8 mouse cellular contexts compared by ENCODE assay signal in genomic region chr6:29347665-29348370, GRCm38 (mm10). TPM values are rescaled to one million over a fixed set of nuclear protein-coding genes. Genes with fewer than 3 reads are reported as not detected.
DNase-seq lines count a peak whose midpoint lies in the region; ATAC-seq and TF ChIP-seq lines count a peak whose summit lies in the region.

TSS of gene Calu (plus strand) at chr6:29348069.

- peak within 1 kb of the TSS; percentile 97 for H3K9ac ChIP-seq in embryonic facial prominence, embryonic 13.5 days
- H3K9ac ChIP-seq in limb, embryonic 12.5 days (replicated peaks), result peak within 1 kb of the TSS; percentile 85
- peak within 1 kb of the TSS; percentile 80 for H3K9ac ChIP-seq in midbrain, embryonic 15.5 days

- H3K9me3 ChIP-seq in embryonic facial prominence, embryonic 13.5 days, result no peaks in the 10 kb centered on the region
- no peaks in the 10 kb centered on the region for H3K9me3 ChIP-seq in limb, embryonic 12.5 days
- H3K9me3 ChIP-seq in midbrain, embryonic 15.5 days, result no peaks in the 10 kb centered on the region

- H3K4me2 ChIP-seq in embryonic facial prominence, embryonic 13.5 days, result peak within 1 kb of the TSS; percentile 63
- peak within 1 kb of the TSS; percentile 67 for H3K4me2 ChIP-seq in limb, embryonic 12.5 days
- H3K4me2 ChIP-seq in midbrain, embryonic 15.5 days, result peak within 1 kb of the TSS; percentile 81

- H3K36me3 ChIP-seq in embryonic facial prominence, embryonic 13.5 days, result no peaks in the 10 kb centered on the region
- no peaks in the 10 kb centered on the region for H3K36me3 ChIP-seq in kidney, adult 2 months (ENCODE audit: control insufficient read depth, insufficient read depth, low read length)
- H3K36me3 ChIP-seq in limb, embryonic 12.5 days, result no peaks in the 10 kb centered on the region
- no peaks in the 10 kb centered on the region for H3K36me3 ChIP-seq in midbrain, embryonic 15.5 days (replicated peaks)
- H3K36me3 ChIP-seq in spleen, adult 2 months (ENCODE audit: control insufficient read depth, insufficient read depth, low read length), result no peaks in the 10 kb centered on the region

- peak; percentile 90 for TF ChIP-seq POLR2A in kidney, adult 2 months (IDR thresholded peaks at IDR 0.05; ENCODE audit: low read depth, low read length)
- TF ChIP-seq POLR2A in spleen, adult 2 months (IDR thresholded peaks at IDR 0.05; ENCODE audit: low read depth, low read length), result peak; percentile 46

- DNase-seq in 3134 (ENCODE audit: extremely low read depth, insufficient read length, low spot score), result peak; percentile 100
- DNase-seq in adrenal gland, postnatal 36 days, result peak; percentile 100
- DNase-seq in heart, adult 18-20 months, result peak; percentile 100
- peak; percentile 100 for DNase-seq in kidney, adult 2 months
- DNase-seq in spleen, adult 2 months (ENCODE audit: low read depth in 1 of 2, low spot score in 2 of 2), result peak; percentile 95 to 99

- peaks cover 26% of the 10 kb centered on the region for H3K4me1 ChIP-seq in embryonic facial prominence, embryonic 13.5 days
- peaks cover 7% of the 10 kb centered on the region; the same call in 1 of the 2 replicates for H3K4me1 ChIP-seq in kidney, adult 2 months (ENCODE audit: control insufficient read depth, insufficient read depth, low read length)
- peaks cover 5% of the 10 kb centered on the region; the same call in 1 of the 2 replicates for H3K4me1 ChIP-seq in limb, embryonic 12.5 days (replicated peaks)
- H3K4me1 ChIP-seq in midbrain, embryonic 15.5 days, result peaks cover 15% of the 10 kb centered on the region
- peaks cover 3% of the 10 kb centered on the region for H3K4me1 ChIP-seq in spleen, adult 2 months (ENCODE audit: control insufficient read depth, insufficient read depth, insufficient read length)

- peak within 1 kb of the TSS; percentile 90 for H3K27ac ChIP-seq in embryonic facial prominence, embryonic 13.5 days
- peak within 1 kb of the TSS; percentile 79 for H3K27ac ChIP-seq in kidney, adult 2 months (ENCODE audit: insufficient read depth, low read depth, low read length)
- H3K27ac ChIP-seq in limb, embryonic 12.5 days, result peak within 1 kb of the TSS; percentile 90
- peak within 1 kb of the TSS; percentile 83 for H3K27ac ChIP-seq in midbrain, embryonic 15.5 days
- H3K27ac ChIP-seq in spleen, adult 2 months (ENCODE audit: insufficient read depth, low read length), result peak within 1 kb of the TSS; percentile 78

- WGBS in embryonic facial prominence, embryonic 13.5 days, result under 1% methylated on average over 55 of the region's 55 CpGs
- under 1% methylated on average over 55 of the region's 55 CpGs for WGBS in kidney, adult 2 months
- under 1% methylated on average over 55 of the region's 55 CpGs for WGBS in limb, embryonic 12.5 days
- WGBS in midbrain, embryonic 15.5 days, result under 1% methylated on average over 55 of the region's 55 CpGs
- WGBS in spleen, adult 2 months, result under 1% methylated on average over 55 of the region's 55 CpGs

- H3K4me3 ChIP-seq in embryonic facial prominence, embryonic 13.5 days, result peak within 1 kb of the TSS; percentile 96
- peak within 1 kb of the TSS; percentile 96 for H3K4me3 ChIP-seq in kidney, adult 2 months (ENCODE audit: insufficient read depth, low read depth, low read length)
- H3K4me3 ChIP-seq in limb, embryonic 12.5 days (replicated peaks), result peak within 1 kb of the TSS; percentile 78
- peak within 1 kb of the TSS; percentile 84 for H3K4me3 ChIP-seq in midbrain, embryonic 15.5 days
- H3K4me3 ChIP-seq in spleen, adult 2 months (ENCODE audit: extremely low read depth, insufficient read depth, insufficient read length), result peak within 1 kb of the TSS; percentile 83

- H3K27me3 ChIP-seq in embryonic facial prominence, embryonic 13.5 days, result no peaks in the 10 kb centered on the region
- H3K27me3 ChIP-seq in kidney, adult 2 months (replicated peaks; ENCODE audit: control insufficient read depth, insufficient read depth, low read length), result no peaks in the 10 kb centered on the region
- no peaks in the 10 kb centered on the region for H3K27me3 ChIP-seq in limb, embryonic 12.5 days
- H3K27me3 ChIP-seq in midbrain, embryonic 15.5 days (replicated peaks), result no peaks in the 10 kb centered on the region
- H3K27me3 ChIP-seq in spleen, adult 2 months (ENCODE audit: control insufficient read depth, insufficient read depth, low read length), result no peaks in the 10 kb centered on the region

- peak; percentile 98 for ATAC-seq in embryonic facial prominence, embryonic 13.5 days (ENCODE audit: insufficient number of reproducible peaks, insufficient read depth, low FRiP score, low TSS enrichment, low read depth)
- ATAC-seq in limb, embryonic 12.5 days (ENCODE audit: insufficient number of reproducible peaks, insufficient read depth, low FRiP score, low TSS enrichment, low read depth), result peak; percentile 99
- peak; percentile 99 for ATAC-seq in midbrain, embryonic 15.5 days (replicated peaks)

- no peak for TF ChIP-seq CTCF in kidney, adult 2 months (conservative IDR thresholded peaks at IDR 0.05; ENCODE audit: insufficient read depth, insufficient read length, low read depth, low read length)
- no peak for TF ChIP-seq CTCF in spleen, adult 2 months (IDR thresholded peaks at IDR 0.05; ENCODE audit: extremely low read depth, insufficient read depth, insufficient read length, insufficient replicate concordance)

RNA-seq across cellular contexts. Expression of gene Calu, which starts in this region (rescaled TPM):
- 100 to 1,000 TPM; 139 to 152 TPM for total RNA-seq in adrenal gland, postnatal 36 days (2021)
- polyA plus RNA-seq in embryonic facial prominence, embryonic 13.5 days (2015; fragmentation: Nextera tagmentation; extraction: Ambion mirVana), result 378 and 449 TPM in 2 replicates
- total RNA-seq in heart, adult 18-20 months (2021), result 100 to 1,000 TPM; 239 to 241 TPM
- polyA plus RNA-seq in kidney, adult 2 months (2012; rRNA removed), result 42.1 and 46.3 TPM in 2 replicates
- 293 and 320 TPM in 2 replicates for polyA plus RNA-seq in limb, embryonic 12.5 days (2016; fragmentation: Nextera tagmentation; extraction: Ambion mirVana)
- polyA plus RNA-seq in midbrain, embryonic 15.5 days (2015; fragmentation: Nextera tagmentation; extraction: Ambion mirVana), result 154 and 156 TPM in 2 replicates
- 12.2 and 14.9 TPM in 2 replicates for polyA plus RNA-seq in spleen, adult 2 months (2012; rRNA removed)

Comparison
In these comparisons a context has a peak if more than half of its experiments do, and no peak if none do; other contexts are left out.
1. Peak in every context shown above with its lines: DNase-seq, ATAC-seq, H3K4me3 ChIP-seq and H3K27ac ChIP-seq.